Mouse (Mus musculus): Measurements from ENCODE around the gene Gm28042. TPM values are rescaled to one million over a fixed set of nuclear protein-coding genes. Genes with fewer than 3 reads are reported as not detected.

The Gm28042 gene
- polyA plus RNA-seq, 1 experiment from 2014 or later, result 2.9 TPM

DNA sequence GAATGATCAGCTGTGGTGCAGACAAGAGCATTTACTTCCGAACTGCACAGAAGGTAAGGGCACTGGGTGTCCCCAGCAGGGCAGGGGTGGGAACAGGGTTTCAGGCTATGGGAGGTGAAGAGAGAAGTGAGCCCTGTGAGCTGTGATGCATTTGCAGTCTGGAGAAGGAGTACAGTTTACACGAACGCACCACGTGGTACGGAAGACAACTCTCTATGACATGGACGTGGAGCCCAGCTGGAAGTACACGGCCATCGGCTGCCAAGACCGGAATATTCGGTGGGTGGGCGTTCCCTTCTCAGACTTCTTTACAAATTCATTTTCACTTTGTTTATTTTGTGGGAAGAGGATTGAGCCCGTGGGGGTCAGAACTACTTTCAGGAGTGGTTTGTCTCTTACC, 9.7 kb upstream of the Gm28042 start:
- no peak for ATAC-seq (replicated peaks; ENCODE audit: insufficient number of reproducible peaks, low FRiP score, low TSS enrichment, low read depth)
- peaks cover 3% of the 10 kb centered on the region for H3K36me3 ChIP-seq (replicated peaks; ENCODE audit: control insufficient read depth, insufficient read depth, low read depth, low read length)
- no peak overlapping the region for H3K4me2 ChIP-seq (ENCODE audit: low read depth, low read length)
- no peak overlapping the region for H3K9ac ChIP-seq (replicated peaks; ENCODE audit: low read length)
- H3K27ac ChIP-seq (replicated peaks; ENCODE audit: low read depth, low read length), result no peak overlapping the region
- H3K4me3 ChIP-seq (ENCODE audit: low read depth, low read length), result no peak overlapping the region
- no peaks in the 10 kb centered on the region for H3K4me1 ChIP-seq (ENCODE audit: control insufficient read depth, insufficient read depth, low read length)
- H3K9me3 ChIP-seq (replicated peaks; ENCODE audit: control insufficient read depth, low read length), result no peaks in the 10 kb centered on the region
- WGBS, result 93% methylated on average over 12 of the region's 12 CpGs
- H3K27me3 ChIP-seq (ENCODE audit: control insufficient read depth, insufficient read depth, low read length), result no peaks in the 10 kb centered on the region
- DNase-seq (ENCODE audit: low spot score), result no peak

DNA sequence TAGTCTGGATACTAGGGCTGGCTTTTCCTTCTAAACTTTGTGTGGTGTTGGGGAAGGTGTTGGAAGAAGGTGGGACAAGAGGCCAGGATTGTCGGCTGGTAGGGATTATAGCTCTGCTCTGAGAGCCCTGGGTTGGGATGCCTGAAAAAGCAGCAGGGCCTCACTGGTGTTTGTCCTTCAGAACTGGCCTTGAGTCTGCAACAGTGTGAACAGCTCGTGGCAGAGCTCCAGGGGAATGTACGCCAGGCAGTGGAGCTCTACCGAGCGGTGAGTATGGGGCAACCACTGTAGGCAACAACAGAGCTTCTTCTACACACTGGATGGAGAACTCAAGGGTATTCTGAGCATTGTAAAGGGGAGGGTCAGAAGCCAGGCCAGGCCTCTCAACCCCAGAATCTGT, 3.0 kb upstream of the Gm28042 start:
- Histone ChIP-seq H3K4me3 (ENCODE audit: low read depth, low read length) (no peak overlapping the region), H3K9me3 (replicated peaks; ENCODE audit: control insufficient read depth, low read length) (no peaks in the 10 kb centered on the region), H3K27ac (replicated peaks; ENCODE audit: low read depth, low read length) (no peak overlapping the region), H3K4me2 (ENCODE audit: low read depth, low read length) (no peak overlapping the region), H3K9ac (replicated peaks; ENCODE audit: low read length) (no peak overlapping the region), H3K36me3 (replicated peaks; ENCODE audit: control insufficient read depth, insufficient read depth, low read depth, low read length) (peaks cover 3% of the 10 kb centered on the region), H3K4me1 (ENCODE audit: control insufficient read depth, insufficient read depth, low read length) (no peaks in the 10 kb centered on the region), H3K27me3 (ENCODE audit: control insufficient read depth, insufficient read depth, low read length) (no peaks in the 10 kb centered on the region)
- DNase-seq (ENCODE audit: low spot score) (no peak), ATAC-seq (replicated peaks; ENCODE audit: insufficient number of reproducible peaks, low FRiP score, low TSS enrichment, low read depth) (no peak)
- WGBS, result 96% methylated on average over 5 of the region's 5 CpGs

DNA sequence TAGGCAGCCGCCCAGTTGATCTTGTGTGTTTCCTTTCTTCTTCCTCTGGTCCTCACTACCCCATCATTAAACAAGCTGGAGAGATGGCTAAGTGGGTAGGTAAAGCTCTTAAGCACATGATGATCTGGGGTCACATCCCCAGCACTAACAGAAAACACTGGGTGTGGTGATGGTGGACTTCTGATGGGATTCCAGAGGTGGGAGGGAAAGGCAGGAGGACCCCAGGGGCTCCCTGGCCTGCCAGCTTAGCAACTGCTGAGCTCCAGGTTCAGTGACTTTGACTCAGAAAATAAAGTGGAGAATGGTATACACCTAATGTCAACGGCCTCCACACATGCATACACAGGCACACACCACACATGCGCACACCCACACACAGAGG, 648 bp downstream of the Gm28042 start:
- Histone ChIP-seq H3K4me1 (ENCODE audit: control insufficient read depth, insufficient read depth, low read length) (no peaks in the 10 kb centered on the region), H3K9ac (replicated peaks; ENCODE audit: low read length) (peak overlapping the region; percentile 89), H3K9me3 (replicated peaks; ENCODE audit: control insufficient read depth, low read length) (no peaks in the 10 kb centered on the region), H3K27ac (replicated peaks; ENCODE audit: low read depth, low read length) (peak overlapping the region; percentile 71), H3K27me3 (ENCODE audit: control insufficient read depth, insufficient read depth, low read length) (no peaks in the 10 kb centered on the region), H3K4me3 (ENCODE audit: low read depth, low read length) (peak overlapping the region; percentile 79), H3K4me2 (ENCODE audit: low read depth, low read length) (peak overlapping the region; percentile 50), H3K36me3 (replicated peaks; ENCODE audit: control insufficient read depth, insufficient read depth, low read depth, low read length) (peaks cover 4% of the 10 kb centered on the region)
- 57% methylated on average over 3 of the region's 3 CpGs for WGBS
- DNase-seq (ENCODE audit: low spot score), result peak; percentile 56
- 0 out of 2 replicates have a peak, but pooled peaks have one; percentile 27 for ATAC-seq (replicated peaks; ENCODE audit: insufficient number of reproducible peaks, low FRiP score, low TSS enrichment, low read depth)

DNA sequence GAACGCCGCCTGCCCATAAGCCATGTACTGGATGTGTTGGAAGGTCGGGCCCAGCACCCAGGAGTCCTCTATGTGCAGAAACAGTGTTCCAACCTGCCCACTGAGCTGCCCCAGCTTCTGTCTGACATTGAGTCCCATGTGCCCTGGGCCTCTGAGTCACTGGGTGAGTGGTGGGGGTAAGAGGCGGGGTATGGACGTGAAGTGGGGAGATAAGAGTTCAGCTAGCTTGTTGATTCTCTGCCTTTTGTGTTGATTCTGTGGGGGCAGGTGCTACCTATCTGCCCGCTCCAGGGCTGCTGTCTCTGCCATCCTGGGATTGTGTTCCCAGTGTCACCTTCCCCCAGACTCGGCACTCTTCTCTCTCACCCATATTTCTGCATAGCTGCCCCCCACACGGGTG, 3.1 kb downstream of the Gm28042 start:
- H3K4me1 ChIP-seq (ENCODE audit: control insufficient read depth, insufficient read depth, low read length), result no peaks in the 10 kb centered on the region
- no peak overlapping the region for H3K9ac ChIP-seq (replicated peaks; ENCODE audit: low read length)
- peaks cover 4% of the 10 kb centered on the region for H3K36me3 ChIP-seq (replicated peaks; ENCODE audit: control insufficient read depth, insufficient read depth, low read depth, low read length)
- no peak overlapping the region for H3K4me2 ChIP-seq (ENCODE audit: low read depth, low read length)
- ATAC-seq (replicated peaks; ENCODE audit: insufficient number of reproducible peaks, low FRiP score, low TSS enrichment, low read depth), result no peak
- H3K9me3 ChIP-seq (replicated peaks; ENCODE audit: control insufficient read depth, low read length), result no peaks in the 10 kb centered on the region
- DNase-seq (ENCODE audit: low spot score), result no peak
- no peak overlapping the region for H3K27ac ChIP-seq (replicated peaks; ENCODE audit: low read depth, low read length)
- WGBS, result 87% methylated on average over 8 of the region's 8 CpGs
- no peak overlapping the region for H3K4me3 ChIP-seq (ENCODE audit: low read depth, low read length)
- no peaks in the 10 kb centered on the region for H3K27me3 ChIP-seq (ENCODE audit: control insufficient read depth, insufficient read depth, low read length)

DNA sequence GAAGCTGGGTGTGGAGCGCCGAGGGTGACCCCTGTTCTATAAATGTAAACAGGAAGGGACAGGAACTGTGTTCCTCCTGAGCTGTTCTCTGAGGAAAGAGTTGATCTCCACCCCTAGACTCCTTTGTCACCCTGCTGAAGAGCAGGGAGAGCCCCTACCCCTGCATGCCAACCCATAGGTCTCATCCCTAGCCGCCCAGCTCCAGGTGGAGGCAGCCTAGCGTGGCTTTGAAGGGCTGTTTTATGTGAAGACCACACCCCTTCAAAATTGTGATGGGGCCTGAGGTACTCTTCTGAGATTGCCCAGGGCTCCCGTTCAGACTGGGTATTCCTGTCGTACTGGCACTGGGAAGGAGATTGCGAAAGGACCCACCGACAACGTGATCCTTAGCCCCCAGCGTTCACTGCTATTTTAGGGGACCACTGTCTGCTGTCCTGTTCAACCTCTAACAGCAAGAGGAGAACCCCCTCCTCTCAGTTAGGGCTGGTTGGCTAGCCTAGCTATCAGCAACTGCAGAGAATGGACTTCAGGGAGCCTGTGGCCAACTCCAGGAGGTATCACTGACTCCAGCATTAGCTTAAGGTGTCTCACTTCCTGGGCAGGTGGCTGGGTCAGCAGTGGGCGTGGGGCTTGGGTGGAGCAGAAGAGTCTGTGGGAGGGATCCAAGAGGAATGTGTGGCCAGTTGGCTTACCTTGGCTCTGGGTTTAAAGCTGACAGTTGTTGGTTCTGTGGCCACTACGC, 5.6 kb downstream of the Gm28042 start, which contains the start of gene Pla2g4b:
Pla2g4b (plus strand) TSS at position 692 of the 742 bp plus-strand sequence.
- peaks cover 7% of the 10 kb centered on the region for H3K36me3 ChIP-seq (replicated peaks; ENCODE audit: control insufficient read depth, insufficient read depth, low read depth, low read length)
- no peak within 1 kb of the TSS for H3K9ac ChIP-seq (replicated peaks; ENCODE audit: low read length)
- H3K4me2 ChIP-seq (ENCODE audit: low read depth, low read length), result no peak within 1 kb of the TSS
- H3K27me3 ChIP-seq (ENCODE audit: control insufficient read depth, insufficient read depth, low read length), result no peaks in the 10 kb centered on the region
- WGBS, result 87% methylated on average over 12 of the region's 12 CpGs
- DNase-seq (ENCODE audit: low spot score) (no peak), ATAC-seq (replicated peaks; ENCODE audit: insufficient number of reproducible peaks, low FRiP score, low TSS enrichment, low read depth) (no peak)
- H3K4me1 ChIP-seq (ENCODE audit: control insufficient read depth, insufficient read depth, low read length), result no peaks in the 10 kb centered on the region
- no peak within 1 kb of the TSS for H3K27ac ChIP-seq (replicated peaks; ENCODE audit: low read depth, low read length)
- H3K9me3 ChIP-seq (replicated peaks; ENCODE audit: control insufficient read depth, low read length), result no peaks in the 10 kb centered on the region
- no peak within 1 kb of the TSS for H3K4me3 ChIP-seq (ENCODE audit: low read depth, low read length)

DNA sequence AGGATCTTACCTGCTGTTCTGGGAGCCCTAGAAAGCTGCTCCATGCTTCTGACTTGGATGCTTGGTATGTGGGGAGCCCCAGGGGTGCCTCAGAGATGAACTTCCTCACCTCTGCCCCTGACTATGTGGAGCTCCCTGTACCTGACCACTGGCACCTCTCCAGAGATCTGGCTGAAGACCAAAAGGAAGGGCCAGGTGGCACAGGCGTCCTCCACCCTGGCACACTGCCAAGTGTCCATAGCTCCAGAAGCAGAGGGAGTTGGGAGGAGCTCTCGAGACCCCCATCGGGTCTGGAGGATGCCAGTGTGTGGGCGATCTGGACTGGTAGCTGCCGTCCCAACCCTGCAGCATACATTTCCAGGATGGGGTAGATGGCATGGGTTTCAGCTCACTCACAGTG, 6.4 kb downstream of the Gm28042 start:
- 82% methylated on average over 5 of the region's 5 CpGs for WGBS
- H3K9ac ChIP-seq (replicated peaks; ENCODE audit: low read length), result no peak overlapping the region
- H3K27ac ChIP-seq (replicated peaks; ENCODE audit: low read depth, low read length), result no peak overlapping the region
- H3K9me3 ChIP-seq (replicated peaks; ENCODE audit: control insufficient read depth, low read length), result no peaks in the 10 kb centered on the region
- H3K4me2 ChIP-seq (ENCODE audit: low read depth, low read length), result no peak overlapping the region
- H3K36me3 ChIP-seq (replicated peaks; ENCODE audit: control insufficient read depth, insufficient read depth, low read depth, low read length), result peaks cover 7% of the 10 kb centered on the region
- DNase-seq (ENCODE audit: low spot score) (no peak), ATAC-seq (replicated peaks; ENCODE audit: insufficient number of reproducible peaks, low FRiP score, low TSS enrichment, low read depth) (no peak)
- H3K4me3 ChIP-seq (ENCODE audit: low read depth, low read length), result no peak overlapping the region
- H3K27me3 ChIP-seq (ENCODE audit: control insufficient read depth, insufficient read depth, low read length), result no peaks in the 10 kb centered on the region
- no peaks in the 10 kb centered on the region for H3K4me1 ChIP-seq (ENCODE audit: control insufficient read depth, insufficient read depth, low read length)

DNA sequence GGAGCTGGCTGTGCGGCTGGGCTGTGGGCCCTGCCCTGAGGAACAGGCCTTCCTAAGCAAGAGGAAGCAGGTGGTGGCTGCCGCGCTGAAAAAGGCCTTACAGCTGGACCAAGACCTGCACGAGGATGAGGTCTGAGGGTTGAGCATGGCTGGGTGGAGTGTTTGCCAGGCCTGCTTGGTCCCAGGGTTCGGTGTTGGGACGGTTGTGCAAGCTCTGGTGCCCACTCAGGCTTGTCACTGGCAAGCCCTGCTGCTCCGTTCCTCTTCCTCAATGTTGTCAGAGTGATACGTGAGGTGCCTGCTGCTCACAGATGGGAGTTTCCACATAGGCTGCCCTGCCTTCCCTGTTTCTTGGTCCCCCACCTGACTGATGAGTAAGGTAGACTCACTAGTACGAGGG, 10.5 kb downstream of the Gm28042 start:
- no peak for ATAC-seq (replicated peaks; ENCODE audit: insufficient number of reproducible peaks, low FRiP score, low TSS enrichment, low read depth)
- Histone ChIP-seq H3K9ac (replicated peaks; ENCODE audit: low read length) (no peak overlapping the region), H3K9me3 (replicated peaks; ENCODE audit: control insufficient read depth, low read length) (no peaks in the 10 kb centered on the region)

DNA sequence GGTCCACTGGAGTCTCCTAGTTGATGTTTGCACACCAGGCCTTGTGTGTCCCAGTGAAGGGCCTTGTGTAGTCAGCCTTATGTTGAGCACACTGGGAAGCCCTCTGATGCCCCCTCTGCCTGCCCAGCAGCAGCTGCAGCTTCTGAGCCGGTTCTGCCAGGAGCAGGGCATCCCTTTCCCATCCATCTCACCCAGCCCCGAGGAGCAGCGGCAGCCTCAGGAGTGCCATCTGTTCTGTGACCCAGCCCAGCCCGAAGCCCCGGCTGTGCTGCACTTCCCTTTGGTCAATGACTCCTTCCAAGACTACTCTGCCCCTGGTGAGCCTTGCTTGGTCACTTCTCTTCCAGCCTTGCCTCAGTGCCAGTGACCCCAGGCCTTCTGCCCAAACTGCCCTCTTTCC, 13.7 kb downstream of the Gm28042 start:
- DNase-seq (ENCODE audit: low spot score), result no peak
- Histone ChIP-seq H3K27ac (replicated peaks; ENCODE audit: low read depth, low read length) (no peak overlapping the region), H3K4me3 (ENCODE audit: low read depth, low read length) (no peak overlapping the region), H3K4me1 (ENCODE audit: control insufficient read depth, insufficient read depth, low read length) (no peaks in the 10 kb centered on the region), H3K4me2 (ENCODE audit: low read depth, low read length) (no peak overlapping the region), H3K9me3 (replicated peaks; ENCODE audit: control insufficient read depth, low read length) (no peaks in the 10 kb centered on the region), H3K27me3 (ENCODE audit: control insufficient read depth, insufficient read depth, low read length) (no peaks in the 10 kb centered on the region), H3K9ac (replicated peaks; ENCODE audit: low read length) (no peak overlapping the region), H3K36me3 (replicated peaks; ENCODE audit: control insufficient read depth, insufficient read depth, low read depth, low read length) (peaks cover 3% of the 10 kb centered on the region; the same call in 1 of the 2 replicates)
- WGBS, result 91% methylated on average over 5 of the region's 5 CpGs
- ATAC-seq (replicated peaks; ENCODE audit: insufficient number of reproducible peaks, low FRiP score, low TSS enrichment, low read depth), result no peak

More for the DNA sequence above, 10.5 kb downstream of the Gm28042 start:
- 94% methylated on average over 9 of the region's 9 CpGs for WGBS
- H3K27me3 ChIP-seq (ENCODE audit: control insufficient read depth, insufficient read depth, low read length), result no peaks in the 10 kb centered on the region
- peaks cover 6% of the 10 kb centered on the region for H3K36me3 ChIP-seq (replicated peaks; ENCODE audit: control insufficient read depth, insufficient read depth, low read depth, low read length)
- no peak overlapping the region for H3K4me3 ChIP-seq (ENCODE audit: low read depth, low read length)
- H3K4me1 ChIP-seq (ENCODE audit: control insufficient read depth, insufficient read depth, low read length), result no peaks in the 10 kb centered on the region
- no peak overlapping the region for H3K4me2 ChIP-seq (ENCODE audit: low read depth, low read length)
- DNase-seq (ENCODE audit: low spot score), result no peak
- no peak overlapping the region for H3K27ac ChIP-seq (replicated peaks; ENCODE audit: low read depth, low read length)

All from embryonic facial prominence, embryonic 11.5 days (tissue).